Mouse (Mus musculus): ENCODE measurements around the gene Reln. TPM values are rescaled to one million over a fixed set of nuclear protein-coding genes. Genes with fewer than 3 reads are reported as not detected.

Gene Reln
- polyA plus RNA-seq, 1 experiment: 0.04 TPM

DNA sequence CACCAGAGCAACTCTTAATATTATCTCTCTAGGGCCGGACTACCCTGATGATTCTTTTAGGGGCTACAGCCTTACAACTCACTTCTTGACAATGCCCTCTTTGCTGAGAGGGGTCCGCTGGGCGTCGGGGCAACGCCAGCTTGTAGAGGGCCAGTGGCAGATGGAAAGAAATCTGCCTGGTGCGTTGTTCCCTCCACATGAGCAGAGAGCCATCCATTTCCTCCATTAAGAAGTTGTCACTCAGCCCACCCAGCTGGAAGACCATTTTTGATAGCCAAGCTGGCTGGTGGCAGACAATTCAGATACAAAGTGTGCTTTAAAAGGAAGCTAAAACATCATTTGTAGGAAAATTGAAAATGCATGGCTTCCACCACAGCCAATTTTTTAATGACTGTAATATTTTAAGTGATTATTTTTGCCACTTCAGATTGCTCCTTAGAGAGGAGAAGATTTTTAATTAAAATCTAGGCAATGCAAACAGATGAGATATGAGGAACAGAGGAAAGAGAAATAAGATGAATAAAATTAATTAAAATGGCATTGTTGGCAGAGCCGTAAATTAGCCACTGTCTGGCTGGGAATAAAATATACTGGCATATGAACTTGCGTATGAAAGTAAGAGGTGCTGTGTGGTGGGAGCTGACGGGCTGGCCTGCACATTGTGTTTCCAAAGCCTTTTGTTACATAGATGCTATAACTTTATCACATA, 251.2 kb downstream of the Reln start:
- Histone ChIP-seq H3K36me3 (ENCODE audit: control insufficient read depth, insufficient read depth) (no peaks in the 10 kb centered on the region), H3K79me2 (ENCODE audit: control insufficient read depth, insufficient read depth) (no peaks in the 10 kb centered on the region), H3K27me3 (ENCODE audit: control insufficient read depth, insufficient read depth, insufficient read length) (no peaks in the 10 kb centered on the region), H3ac (ENCODE audit: control insufficient read depth, insufficient read length) (no peak overlapping the region), H3K4me2 (ENCODE audit: low read depth) (no peak overlapping the region), H3K4me3 (no peak overlapping the region)
- no peak for TF ChIP-seq POLR2AphosphoS2 (IDR thresholded peaks at IDR 0.05; ENCODE audit: insufficient read length, low read depth)
- no peak for TF ChIP-seq CEBPB (IDR thresholded peaks at IDR 0.05; ENCODE audit: insufficient read depth, poor library complexity, severe bottlenecking)
- TF ChIP-seq TCF3 (IDR thresholded peaks at IDR 0.05; ENCODE audit: insufficient read length, low read depth): no peak
- TF ChIP-seq MAX (IDR thresholded peaks at IDR 0.05; ENCODE audit: low read depth): no peak
- TF ChIP-seq MYOG (IDR thresholded peaks at IDR 0.05; ENCODE audit: control insufficient read depth in 1 of 3, insufficient read depth in 1 of 3, insufficient read length in 2 of 3, low read depth in 2 of 3): no peak
- TF ChIP-seq SRF (IDR thresholded peaks at IDR 0.05; ENCODE audit: control insufficient read depth, insufficient read length, low read depth): no peak
- no peak for TF ChIP-seq USF1 (IDR thresholded peaks at IDR 0.05; ENCODE audit: low read depth)
- no peak for TF ChIP-seq E2F4 (IDR thresholded peaks at IDR 0.05; ENCODE audit: insufficient read depth)
- no peak for TF ChIP-seq POLR2A (IDR thresholded peaks at IDR 0.05; ENCODE audit: insufficient read length, low read depth)
- no peak for TF ChIP-seq REST (IDR thresholded peaks at IDR 0.05; ENCODE audit: insufficient read depth, insufficient read length)
- TF ChIP-seq TCF12 (IDR thresholded peaks at IDR 0.05; ENCODE audit: insufficient read depth, poor library complexity, severe bottlenecking): no peak
- TF ChIP-seq MYOD1 (IDR thresholded peaks at IDR 0.05; ENCODE audit: control insufficient read depth in 1 of 3, insufficient read length in 2 of 3, low read depth in 2 of 3): no peak

DNA sequence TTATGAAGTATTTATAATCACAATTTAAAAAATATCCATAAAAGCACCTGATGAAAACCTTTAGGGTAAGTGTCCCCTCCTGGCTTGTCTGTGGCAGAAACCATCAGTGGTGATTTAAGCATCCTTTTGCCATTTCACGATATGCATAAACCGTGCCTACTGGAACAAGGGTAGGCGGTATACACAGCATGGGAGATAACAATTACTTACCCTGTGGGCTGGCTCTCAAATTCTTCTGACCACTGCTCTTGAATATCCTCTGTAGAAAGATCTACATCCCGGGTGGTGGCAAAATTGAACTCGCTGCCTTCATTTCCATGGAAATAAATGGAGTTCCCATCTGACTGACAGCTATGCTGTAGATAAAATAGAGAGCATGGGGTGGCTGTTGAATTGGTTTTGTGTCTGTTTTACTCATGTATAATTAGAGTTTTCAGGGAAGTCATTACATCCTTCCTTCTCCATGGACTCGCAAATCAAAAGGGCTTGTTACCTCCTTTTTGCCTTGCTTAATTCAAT, 264.0 kb downstream of the Reln start:
- TF ChIP-seq POLR2AphosphoS2 (IDR thresholded peaks at IDR 0.05; ENCODE audit: insufficient read length, low read depth) (no peak), USF1 (IDR thresholded peaks at IDR 0.05; ENCODE audit: low read depth) (no peak), REST (IDR thresholded peaks at IDR 0.05; ENCODE audit: insufficient read depth, insufficient read length) (no peak), MYOD1 (IDR thresholded peaks at IDR 0.05; ENCODE audit: control insufficient read depth in 1 of 3, insufficient read length in 2 of 3, low read depth in 2 of 3) (no peak), E2F4 (IDR thresholded peaks at IDR 0.05; ENCODE audit: insufficient read depth) (no peak), TCF12 (IDR thresholded peaks at IDR 0.05; ENCODE audit: insufficient read depth, poor library complexity, severe bottlenecking) (no peak), TCF3 (IDR thresholded peaks at IDR 0.05; ENCODE audit: insufficient read length, low read depth) (no peak), POLR2A (IDR thresholded peaks at IDR 0.05; ENCODE audit: insufficient read length, low read depth) (no peak), MAX (IDR thresholded peaks at IDR 0.05; ENCODE audit: low read depth) (no peak), CEBPB (IDR thresholded peaks at IDR 0.05; ENCODE audit: insufficient read depth, poor library complexity, severe bottlenecking) (no peak), SRF (IDR thresholded peaks at IDR 0.05; ENCODE audit: control insufficient read depth, insufficient read length, low read depth) (no peak), MYOG (IDR thresholded peaks at IDR 0.05; ENCODE audit: control insufficient read depth in 1 of 3, insufficient read depth in 1 of 3, insufficient read length in 2 of 3, low read depth in 2 of 3) (no peak)
- no peak overlapping the region for H3K4me3 ChIP-seq
- no peak overlapping the region for H3K4me2 ChIP-seq (ENCODE audit: low read depth)

DNA sequence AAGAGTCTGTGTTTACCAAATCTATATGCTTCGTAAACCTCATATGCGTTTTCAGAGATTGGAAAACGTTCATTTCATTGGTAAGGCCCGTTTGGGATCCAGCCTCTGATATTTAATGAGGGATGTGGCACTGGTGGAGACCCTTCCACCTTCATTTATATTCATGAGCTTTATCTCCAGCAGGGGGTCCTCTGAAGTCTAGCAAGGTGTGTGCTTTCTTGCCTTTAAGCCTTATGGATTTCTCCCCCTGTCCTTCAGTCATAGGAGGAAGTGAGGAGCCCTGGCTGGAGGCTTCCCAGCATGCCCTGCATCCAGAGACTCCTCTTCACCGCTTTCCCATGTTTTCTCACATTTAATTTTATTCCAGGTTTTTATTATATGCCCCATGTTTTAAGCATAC, 269.5 kb downstream of the Reln start:
- Histone ChIP-seq H3K79me2 (ENCODE audit: control insufficient read depth, insufficient read depth) (no peaks in the 10 kb centered on the region), H3K4me3 (no peak overlapping the region), H3K36me3 (ENCODE audit: control insufficient read depth, insufficient read depth) (no peaks in the 10 kb centered on the region), H3K27me3 (ENCODE audit: control insufficient read depth, insufficient read depth, insufficient read length) (no peaks in the 10 kb centered on the region), H3ac (ENCODE audit: control insufficient read depth, insufficient read length) (no peak overlapping the region), H3K4me2 (ENCODE audit: low read depth) (no peak overlapping the region)
- no peak for TF ChIP-seq CEBPB (IDR thresholded peaks at IDR 0.05; ENCODE audit: insufficient read depth, poor library complexity, severe bottlenecking)
- no peak for TF ChIP-seq POLR2A (IDR thresholded peaks at IDR 0.05; ENCODE audit: insufficient read length, low read depth)
- no peak for TF ChIP-seq USF1 (IDR thresholded peaks at IDR 0.05; ENCODE audit: low read depth)
- no peak for TF ChIP-seq E2F4 (IDR thresholded peaks at IDR 0.05; ENCODE audit: insufficient read depth)
- no peak for TF ChIP-seq MYOG (IDR thresholded peaks at IDR 0.05; ENCODE audit: control insufficient read depth in 1 of 3, insufficient read depth in 1 of 3, insufficient read length in 2 of 3, low read depth in 2 of 3)
- no peak for TF ChIP-seq MYOD1 (IDR thresholded peaks at IDR 0.05; ENCODE audit: control insufficient read depth in 1 of 3, insufficient read length in 2 of 3, low read depth in 2 of 3)
- TF ChIP-seq MAX (IDR thresholded peaks at IDR 0.05; ENCODE audit: low read depth): no peak
- no peak for TF ChIP-seq TCF12 (IDR thresholded peaks at IDR 0.05; ENCODE audit: insufficient read depth, poor library complexity, severe bottlenecking)
- TF ChIP-seq TCF3 (IDR thresholded peaks at IDR 0.05; ENCODE audit: insufficient read length, low read depth): no peak
- no peak for TF ChIP-seq REST (IDR thresholded peaks at IDR 0.05; ENCODE audit: insufficient read depth, insufficient read length)
- no peak for TF ChIP-seq POLR2AphosphoS2 (IDR thresholded peaks at IDR 0.05; ENCODE audit: insufficient read length, low read depth)
- TF ChIP-seq SRF (IDR thresholded peaks at IDR 0.05; ENCODE audit: control insufficient read depth, insufficient read length, low read depth): no peak

More for the DNA sequence above, 264.0 kb downstream of the Reln start:
- H3K79me2 ChIP-seq (ENCODE audit: control insufficient read depth, insufficient read depth): no peaks in the 10 kb centered on the region
- no peak overlapping the region for H3ac ChIP-seq (ENCODE audit: control insufficient read depth, insufficient read length)
- no peaks in the 10 kb centered on the region for H3K36me3 ChIP-seq (ENCODE audit: control insufficient read depth, insufficient read depth)
- no peaks in the 10 kb centered on the region for H3K27me3 ChIP-seq (ENCODE audit: control insufficient read depth, insufficient read depth, insufficient read length)

DNA sequence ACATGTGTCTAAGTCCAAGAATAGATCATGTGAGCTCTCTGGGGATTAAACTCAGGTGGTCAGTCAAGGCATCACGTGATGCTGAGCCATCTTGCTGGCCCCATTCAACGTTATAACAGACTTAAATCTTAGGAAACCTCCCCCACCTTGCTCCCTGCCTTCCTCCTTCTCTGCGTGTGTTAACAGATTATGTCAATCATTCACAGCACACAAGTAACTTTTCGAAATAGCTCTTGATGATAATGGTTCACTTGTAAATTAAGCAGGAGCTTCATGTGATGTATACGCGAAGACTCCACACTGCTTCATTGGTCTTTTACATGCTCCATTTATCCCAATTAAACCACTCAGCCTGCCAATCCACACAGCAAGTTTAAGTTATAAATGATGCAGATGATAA, 271.9 kb downstream of the Reln start:
- Histone ChIP-seq H3K79me2 (ENCODE audit: control insufficient read depth, insufficient read depth) (no peaks in the 10 kb centered on the region), H3K36me3 (ENCODE audit: control insufficient read depth, insufficient read depth) (no peaks in the 10 kb centered on the region), H3K4me3 (no peak overlapping the region), H3K4me2 (ENCODE audit: low read depth) (no peak overlapping the region), H3ac (ENCODE audit: control insufficient read depth, insufficient read length) (no peak overlapping the region), H3K27me3 (ENCODE audit: control insufficient read depth, insufficient read depth, insufficient read length) (no peaks in the 10 kb centered on the region)
- TF ChIP-seq TCF12 (IDR thresholded peaks at IDR 0.05; ENCODE audit: insufficient read depth, poor library complexity, severe bottlenecking) (no peak), MYOD1 (IDR thresholded peaks at IDR 0.05; ENCODE audit: control insufficient read depth in 1 of 3, insufficient read length in 2 of 3, low read depth in 2 of 3) (no peak), USF1 (IDR thresholded peaks at IDR 0.05; ENCODE audit: low read depth) (peak; percentile 8)
